Mouse (Mus musculus) hindbrain, embryonic 11.5 days (tissue): Measurements from ENCODE around the gene Ankfn1. TPM values are rescaled to one million over a fixed set of nuclear protein-coding genes. Genes with fewer than 3 reads are reported as not detected.
A peak's percentile ranks its signal among the peaks of the same experiment; 100 is the strongest.

ENCODE experiments used
- ATAC-seq: fragments of 200-750 bp; cut with Nextera tagmentation; 2 replicates; pipeline ENCODE4 v1.8.0; 2017; ENCODE audit warnings: mild to moderate bottlenecking, moderate TSS enrichment, moderate library complexity; ENCODE audit not compliant: low FRiP score
- DNase-seq: peaks from one replicate; pipeline ENCODE4 v3.0.0-alpha.2; 2015; ENCODE audit warnings: low spot score
- H3K27ac ChIP-seq: fragments of 300-500 bp; sonication (generic); 2 replicates; pipeline ENCODE4 v1.5.1; 2014; ENCODE audit warnings: mild to moderate bottlenecking, low read depth, low read length
- H3K27me3 ChIP-seq: fragments of 300-500 bp; sonication (generic); 2 replicates; pipeline ENCODE4 v1.6.1; 2014; ENCODE audit warnings: mild to moderate bottlenecking, low read length, moderate library complexity, mixed read lengths; ENCODE audit not compliant: control insufficient read depth, insufficient read depth
- H3K36me3 ChIP-seq: fragments of 300-500 bp; sonication (generic); 2 replicates; pipeline ENCODE4 v1.6.1; 2014; ENCODE audit warnings: mild to moderate bottlenecking, low read length, moderate library complexity, mixed read lengths; ENCODE audit not compliant: control insufficient read depth, insufficient read depth
- H3K4me1 ChIP-seq: fragments of 300-500 bp; sonication (generic); replicated peaks from 2 replicates; pipeline ENCODE4 v1.6.1; 2014; ENCODE audit warnings: low read length, mixed read lengths; ENCODE audit not compliant: control insufficient read depth, insufficient read depth
- H3K4me2 ChIP-seq: fragments of 300-500 bp; sonication (generic); replicated peaks from 2 replicates; pipeline ENCODE4 v1.6.1; 2014; ENCODE audit warnings: mild to moderate bottlenecking, low read depth, low read length
- H3K4me3 ChIP-seq: fragments of 300-500 bp; sonication (generic); 2 replicates; pipeline ENCODE4 v1.5.1; 2014; ENCODE audit warnings: low read depth, low read length
- H3K9ac ChIP-seq: fragments of 300-500 bp; sonication (generic); 2 replicates; pipeline ENCODE4 v1.6.1; 2014; ENCODE audit warnings: low read depth, low read length
- H3K9me3 ChIP-seq: fragments of 300-500 bp; sonication (generic); 2 replicates; pipeline ENCODE4 v1.6.1; 2016; ENCODE audit warnings: low read length; ENCODE audit not compliant: control insufficient read depth
- WGBS: fragments of 180-500 bp; shearing (Covaris S2); extraction: QIAGEN DNeasy Blood & Tissue Kit; methylation state at CpG from one replicate; pipeline ENCODE4 v1.1.7; 2014; 5-methylcytosine and 5-hydroxymethylcytosine counted together
- polyA plus RNA-seq: library from polyadenylated mRNA; unstranded; fragments of >200 nt; fragmentation: Nextera tagmentation; extraction: Ambion mirVana; gene quantifications from 2 replicates; pipeline ENCODE4 v1.2.1, GENCODE M21; 2014

Ankfn1 gene
- polyA plus RNA-seq, 1 experiment from 2014 or later = 2.1 TPM

DNA sequence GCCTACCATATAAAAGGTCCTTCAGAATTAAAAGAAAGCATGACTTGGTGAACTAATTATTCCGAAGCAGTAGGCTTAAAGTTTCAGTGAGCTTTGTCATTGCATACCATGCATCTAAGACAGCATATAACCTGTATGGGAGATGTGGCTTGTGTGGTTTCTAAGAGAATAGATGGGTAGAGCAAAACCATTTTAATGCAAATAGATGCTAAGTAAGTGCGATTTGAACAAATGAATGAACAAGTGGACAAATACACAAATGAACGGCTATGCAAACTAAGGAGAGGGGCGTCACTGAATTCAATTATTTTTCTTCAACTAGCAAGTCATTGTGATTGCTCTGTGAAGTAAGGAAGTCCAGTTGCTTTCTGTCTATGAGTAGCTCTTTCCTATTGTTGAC is 198.3 kb downstream of the Ankfn1 start:
- ATAC-seq (no peak), DNase-seq (no peak)
- Histone ChIP-seq H3K9ac (no peak overlapping the region), H3K4me2 (no peak overlapping the region), H3K9me3 (no peaks in the 10 kb centered on the region), H3K4me1 (no peaks in the 10 kb centered on the region), H3K27me3 (no peaks in the 10 kb centered on the region), H3K36me3 (no peaks in the 10 kb centered on the region), H3K4me3 (no peak overlapping the region), H3K27ac (no peak overlapping the region)
- 67% methylated on average over 4 of the region's 4 CpGs for WGBS

GRCm38 (mm10) chr11:89574269-89574838 is 203.1 kb downstream of the Ankfn1 start:
- 67% methylated on average over 11 of the region's 11 CpGs for WGBS
- Histone ChIP-seq H3K27ac (no peak overlapping the region), H3K4me3 (no peak overlapping the region), H3K9ac (no peak overlapping the region), H3K27me3 (no peaks in the 10 kb centered on the region), H3K4me1 (no peaks in the 10 kb centered on the region), H3K4me2 (no peak overlapping the region), H3K9me3 (no peaks in the 10 kb centered on the region), H3K36me3 (no peaks in the 10 kb centered on the region)
- no peak for ATAC-seq
- DNase-seq = no peak

- Histone ChIP-seq H3K27ac (no peak overlapping the region), H3K4me1 (no peaks in the 10 kb centered on the region), H3K36me3 (no peaks in the 10 kb centered on the region), H3K9me3 (no peaks in the 10 kb centered on the region), H3K27me3 (no peaks in the 10 kb centered on the region), H3K9ac (no peak overlapping the region), H3K4me3 (no peak overlapping the region), H3K4me2 (no peak overlapping the region)
- 74% methylated on average over 11 of the region's 11 CpGs for WGBS
- no peak for DNase-seq
- ATAC-seq = no peak
Measured at GRCm38 (mm10) chr11:89569391-89570145, 207.9 kb downstream of the Ankfn1 start.

DNA sequence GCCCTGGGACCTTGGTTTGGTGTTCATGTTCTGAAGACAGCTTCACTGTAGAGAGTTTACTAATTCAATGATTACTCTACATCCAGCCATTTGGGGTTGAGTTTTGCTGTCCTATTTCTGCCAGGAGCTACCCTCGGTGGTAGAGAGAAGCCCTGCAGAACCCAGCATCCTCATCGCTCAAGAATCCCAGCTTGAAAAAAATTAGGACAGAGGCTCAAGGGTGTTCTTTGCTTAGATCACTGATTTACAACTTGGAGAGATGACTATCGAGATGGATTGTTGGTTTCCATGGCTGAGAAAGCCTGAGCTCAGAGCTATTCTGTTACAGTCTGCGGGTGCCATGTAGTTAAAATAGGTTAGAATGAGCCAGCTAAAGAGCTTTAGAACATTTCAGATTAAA is 209.2 kb downstream of the Ankfn1 start:
- Histone ChIP-seq H3K4me2 (no peak overlapping the region), H3K4me3 (no peak overlapping the region), H3K4me1 (no peaks in the 10 kb centered on the region), H3K9me3 (no peaks in the 10 kb centered on the region), H3K36me3 (no peaks in the 10 kb centered on the region), H3K27me3 (no peaks in the 10 kb centered on the region), H3K9ac (no peak overlapping the region), H3K27ac (no peak overlapping the region)
- no peak for ATAC-seq
- DNase-seq = no peak
- 94% methylated on average over 4 of the region's 4 CpGs for WGBS

- 87% methylated on average over 11 of the region's 11 CpGs for WGBS
- Histone ChIP-seq H3K4me2 (no peak overlapping the region), H3K9me3 (no peaks in the 10 kb centered on the region), H3K9ac (no peak overlapping the region), H3K36me3 (no peaks in the 10 kb centered on the region), H3K4me3 (no peak overlapping the region), H3K4me1 (no peaks in the 10 kb centered on the region), H3K27ac (no peak overlapping the region), H3K27me3 (no peaks in the 10 kb centered on the region)
- DNase-seq (no peak), ATAC-seq (no peak)
Measured at GRCm38 (mm10) chr11:89551441-89551840, 226.0 kb downstream of the Ankfn1 start.

DNA sequence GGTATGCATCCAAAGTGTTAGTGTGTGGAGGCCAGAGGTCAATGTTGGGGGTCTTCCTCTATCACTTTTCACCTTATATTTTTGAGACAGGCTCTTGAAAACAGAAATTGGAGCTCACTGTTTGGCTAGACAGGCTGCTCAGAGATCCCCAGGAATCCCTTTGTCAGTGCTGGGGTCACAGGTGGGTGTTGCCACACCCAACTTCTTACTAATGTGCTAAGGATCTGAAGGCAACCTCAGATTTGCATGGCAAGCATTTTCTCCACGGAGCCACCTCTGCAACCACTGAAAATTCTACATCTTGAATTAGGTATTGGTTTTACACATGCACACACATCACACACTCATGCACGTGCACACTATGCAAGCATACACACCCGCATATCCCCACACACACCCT is 226.5 kb downstream of the Ankfn1 start:
- no peak overlapping the region for H3K9ac ChIP-seq
- ATAC-seq = no peak
- WGBS = 83% methylated on average over 3 of the region's 3 CpGs

GRCm38 (mm10) chr11:89548786-89549185 is 228.7 kb downstream of the Ankfn1 start:
- ATAC-seq = no peak
- no peak overlapping the region for H3K4me3 ChIP-seq
- whole genome bisulfite sequencing = 40% methylated on average over 4 of the region's 4 CpGs

More for the DNA sequence above, 226.5 kb downstream of the Ankfn1 start:
- no peak overlapping the region for H3K4me3 ChIP-seq
- H3K4me2 ChIP-seq = no peak overlapping the region
- no peaks in the 10 kb centered on the region for H3K4me1 ChIP-seq
- no peak overlapping the region for H3K27ac ChIP-seq
- H3K9me3 ChIP-seq = no peaks in the 10 kb centered on the region
- no peak for DNase-seq
- no peaks in the 10 kb centered on the region for H3K36me3 ChIP-seq
- H3K27me3 ChIP-seq = no peaks in the 10 kb centered on the region

DNA sequence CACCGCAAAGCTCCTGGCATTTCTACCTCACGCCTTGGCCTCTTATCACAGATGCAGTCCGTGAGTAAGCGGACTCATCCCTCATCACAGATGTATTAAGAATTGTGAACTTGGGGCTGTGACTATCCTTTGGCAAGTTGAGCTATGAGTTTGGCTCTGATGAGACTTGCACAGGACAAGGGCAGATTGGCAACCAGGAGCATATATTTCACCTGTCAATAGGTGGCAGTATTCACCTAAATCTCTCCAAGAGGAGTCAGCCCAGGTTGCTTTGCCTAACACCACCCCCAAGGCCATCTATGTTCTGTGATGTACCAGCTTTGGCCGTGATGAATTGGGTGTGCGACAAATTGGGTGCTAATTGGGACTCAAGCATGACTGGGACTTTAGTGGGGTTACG is 231.3 kb downstream of the Ankfn1 start:
- Histone ChIP-seq H3K9me3 (no peaks in the 10 kb centered on the region), H3K27me3 (no peaks in the 10 kb centered on the region), H3K27ac (no peak overlapping the region), H3K4me1 (0 out of 2 replicates have a peak, but pooled peaks cover 3% of the 10 kb centered on the region), H3K9ac (no peak overlapping the region), H3K4me3 (no peak overlapping the region), H3K36me3 (no peaks in the 10 kb centered on the region), H3K4me2 (no peak overlapping the region)
- peak; percentile 71 for DNase-seq
- peak; percentile 65; the same call in 1 of the 2 replicates for ATAC-seq
- 41% methylated on average over 7 of the region's 7 CpGs for WGBS

More at GRCm38 (mm10) chr11:89548786-89549185, 228.7 kb downstream of the Ankfn1 start:
- DNase-seq = no peak
- Histone ChIP-seq H3K27me3 (no peaks in the 10 kb centered on the region), H3K9ac (no peak overlapping the region), H3K9me3 (no peaks in the 10 kb centered on the region), H3K36me3 (no peaks in the 10 kb centered on the region), H3K27ac (no peak overlapping the region), H3K4me2 (no peak overlapping the region), H3K4me1 (0 out of 2 replicates have a peak, but pooled peaks cover 3% of the 10 kb centered on the region)
